Mouse (Mus musculus) MEL-GATA-1-ER (cell line): ENCODE data around the gene Gpatch1.
"Not testable (repeated sequence)": the region's sequence is repeated elsewhere in the genome, so short reads cannot be mapped to it uniquely, and the experiment has no call there.

Experiments used
- DNase-seq: peaks from one replicate; pipeline ENCODE4 v3.0.0-alpha.2; 2012; ENCODE audit warnings: low read depth; ENCODE audit errors: extremely low read depth

Gene Gpatch1

DNA sequence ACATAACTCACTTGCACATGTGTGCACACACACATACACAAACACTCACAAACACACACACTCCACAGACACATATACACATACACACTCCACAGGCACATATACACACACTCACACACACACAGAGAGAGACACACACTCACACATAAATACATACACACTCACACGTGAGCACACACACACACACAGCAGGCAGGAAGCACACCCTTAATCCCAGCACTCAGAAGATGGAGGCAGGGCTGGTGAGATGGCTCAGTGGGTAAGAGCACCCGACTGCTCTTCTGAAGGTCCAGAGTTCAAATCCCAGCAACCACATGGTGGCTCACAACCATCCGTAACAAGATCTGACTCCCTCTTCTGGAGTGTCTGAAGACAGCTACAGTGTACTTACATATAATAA, 80.3 kb downstream of the Gpatch1 start:
- not testable (repeated sequence) for DNase-seq

DNA sequence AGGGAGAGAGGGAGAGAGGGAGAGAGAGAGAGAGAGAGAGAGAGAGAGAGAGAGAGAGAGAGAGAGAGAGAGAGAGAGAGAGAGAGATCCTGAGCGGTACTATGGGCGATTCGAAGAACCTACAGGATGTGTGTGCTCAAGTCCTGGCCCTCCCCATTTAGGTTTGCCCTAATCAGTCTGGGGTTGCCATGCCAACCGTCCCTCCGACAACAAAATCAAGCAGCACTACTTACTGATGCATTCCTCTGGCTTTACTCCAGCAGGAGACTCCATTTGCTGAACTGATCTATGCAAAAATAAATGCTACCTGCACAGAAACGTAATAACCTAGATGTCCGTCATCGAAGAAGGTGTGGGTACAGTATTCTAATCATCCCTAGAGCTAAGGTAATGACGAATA, 82.9 kb downstream of the Gpatch1 start:
- peak; percentile 64 for DNase-seq

DNA sequence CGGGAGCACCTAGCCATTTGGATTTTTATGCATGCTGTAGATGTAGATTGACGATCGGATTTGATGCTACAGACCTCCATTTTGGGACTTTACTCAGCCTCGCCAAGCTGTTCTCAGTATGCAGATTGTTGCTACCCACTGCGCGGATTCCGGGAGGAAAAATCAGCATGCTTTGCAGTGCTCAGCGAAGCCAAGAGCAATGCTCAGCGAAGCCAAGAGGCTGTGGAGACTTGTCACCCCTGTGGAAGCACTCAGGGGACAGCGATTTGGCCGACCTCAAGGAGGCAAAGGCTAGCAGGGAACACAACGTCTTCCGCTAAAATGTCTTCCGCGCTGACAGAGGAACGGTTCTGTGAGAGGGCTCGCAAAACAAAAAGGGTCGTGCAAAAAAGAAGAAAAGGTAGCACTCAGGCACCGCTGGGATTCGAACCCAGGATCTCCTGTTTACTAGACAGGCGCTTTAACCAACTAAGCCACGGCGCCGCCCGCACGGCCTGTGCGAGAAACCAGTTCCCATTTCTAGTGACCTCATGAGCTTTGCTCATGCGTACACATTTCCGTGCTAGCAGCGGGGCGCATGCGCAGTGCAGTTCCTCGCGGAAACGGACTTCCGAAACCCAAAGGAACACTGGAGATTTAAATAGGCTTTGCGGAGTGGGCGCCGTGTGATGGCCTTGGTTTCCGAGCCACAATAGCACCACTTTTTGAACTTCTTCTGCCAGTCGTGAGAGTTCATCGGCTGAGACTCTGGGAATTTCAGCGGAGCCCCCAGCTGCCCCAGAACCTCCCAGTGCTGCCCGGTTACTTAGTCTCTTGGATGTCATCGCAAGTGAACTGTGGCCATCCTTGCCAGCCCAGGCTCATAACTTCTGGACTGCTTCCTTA, 83.6 kb downstream of the Gpatch1 start:
- DNase-seq: peak; percentile 89

DNA sequence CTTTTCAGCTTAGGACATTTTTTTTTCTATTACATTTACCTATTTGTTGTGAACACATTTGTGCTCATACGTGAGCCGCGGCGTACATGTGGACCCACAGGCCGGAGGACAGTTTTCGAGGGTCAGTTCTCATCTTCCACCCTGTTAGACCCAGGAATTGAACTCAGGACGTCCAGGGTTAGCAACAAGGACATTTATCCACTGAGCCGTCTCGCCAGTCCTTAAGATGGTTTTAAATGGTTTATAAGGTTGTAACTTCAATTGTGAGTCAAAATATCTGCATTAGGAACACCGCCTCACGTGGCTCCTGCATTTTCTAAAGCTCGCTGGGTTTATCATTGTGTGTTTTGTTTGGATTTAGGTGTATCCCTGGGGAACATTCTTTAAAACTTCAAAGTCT, 84.4 kb downstream of the Gpatch1 start:
- peak; percentile 36 for DNase-seq

DNA sequence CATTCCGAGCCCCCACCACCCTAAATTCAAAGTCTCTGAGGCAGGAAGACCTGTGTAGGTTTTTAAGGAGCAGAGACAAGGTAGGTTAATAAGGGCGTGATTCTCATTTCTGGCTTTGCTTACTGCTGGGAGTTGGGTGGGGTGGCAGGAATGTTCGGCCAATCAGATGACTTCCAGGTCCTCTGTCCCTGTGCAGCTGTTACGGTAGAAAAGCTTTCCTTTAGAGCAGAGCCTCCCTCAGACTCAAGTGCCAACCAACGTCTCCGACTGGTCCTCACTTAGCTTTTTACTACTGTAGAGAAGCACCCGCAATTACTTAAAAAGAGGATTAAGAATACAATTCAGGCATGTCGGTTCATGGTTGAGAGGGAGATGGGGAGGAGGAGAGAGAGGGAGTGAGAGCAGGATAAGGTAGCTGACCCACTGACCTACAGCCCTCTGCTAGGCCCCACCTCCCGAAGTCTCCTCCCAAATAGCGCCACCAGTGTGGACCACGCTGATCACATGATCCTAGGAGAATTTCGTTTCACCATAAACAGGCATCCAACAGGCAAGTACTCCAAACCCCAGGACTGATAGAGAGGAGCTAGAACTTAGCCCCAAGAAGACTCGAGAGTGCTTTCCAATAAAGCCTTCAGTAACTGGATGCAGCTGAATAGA, 85.3 kb downstream of the Gpatch1 start:
- DNase-seq: no peak

DNA sequence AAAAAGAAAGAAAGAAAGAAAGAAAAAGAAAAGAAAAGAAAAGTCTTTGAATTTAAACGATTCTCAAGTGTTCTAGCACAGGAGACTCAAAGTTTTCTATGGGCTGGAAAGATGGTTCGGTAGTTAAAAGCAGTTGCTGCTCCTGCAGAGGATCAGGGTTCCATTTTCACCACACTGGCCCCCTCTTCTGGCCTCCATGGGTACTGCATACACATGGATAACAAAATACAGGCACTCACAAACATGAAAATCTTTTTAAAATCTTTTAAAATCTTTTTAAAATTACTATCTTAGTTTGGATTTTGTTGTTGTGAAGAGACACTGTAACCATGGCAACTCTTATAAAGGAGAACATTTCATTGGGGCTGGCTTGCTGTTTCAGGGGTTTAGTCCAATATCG, 87.9 kb downstream of the Gpatch1 start:
- no peak for DNase-seq
